Mouse (Mus musculus) MEL (cell line): ENCODE data around the gene 2510009E07Rik.

Experiments
- CHD1 ChIP-seq: IDR thresholded peaks from 2 replicates; pipeline ENCODE4 v1.6.1; 2012; ENCODE audit warnings: low read depth, mild to moderate bottlenecking, inconsistent platforms, low read length, improper control_type of control experiment
- CTCF ChIP-seq, 3 experiments: IDR thresholded peaks in 2 of 3; conservative IDR thresholded peaks in 1 of 3; 2 replicates each; pipeline ENCODE4 v1.5.1; 2011 to 2012; ENCODE audit warnings: low read length in 3 of 3, low read depth in 2 of 3, mild to moderate bottlenecking in 2 of 3, improper control_type of control experiment in 1 of 3, inconsistent platforms in 1 of 3, mixed read lengths in 1 of 3, moderate library complexity in 1 of 3; ENCODE audit not compliant: control insufficient read depth in 1 of 3, insufficient read depth in 1 of 3, poor library complexity in 1 of 3, severe bottlenecking in 1 of 3
- EP300 ChIP-seq, 2 experiments: IDR thresholded peaks; 2 replicates each; pipeline ENCODE4 v1.6.1; 2011; ENCODE audit warnings: improper control_type of control experiment in 2 of 2, low read length in 2 of 2, low read depth in 1 of 2, mild to moderate bottlenecking in 1 of 2
- GATA1 ChIP-seq: IDR thresholded peaks from 2 replicates; pipeline ENCODE4 v1.6.1; 2011; ENCODE audit warnings: low read depth, low read length, improper control_type of control experiment
- MAZ ChIP-seq: IDR thresholded peaks from 2 replicates; pipeline ENCODE4 v1.6.1; 2012; ENCODE audit warnings: low read depth, mild to moderate bottlenecking, inconsistent platforms, low read length, improper control_type of control experiment
- POLR2A ChIP-seq, 2 experiments: IDR thresholded peaks; 2 replicates each; pipeline ENCODE4 v1.6.1; 2011 to 2012; ENCODE audit warnings: low read length in 2 of 2, mild to moderate bottlenecking in 2 of 2, control low read depth in 1 of 2, improper control_type of control experiment in 1 of 2, low read depth in 1 of 2, moderate library complexity in 1 of 2; ENCODE audit not compliant: control insufficient read depth in 1 of 2, insufficient read depth in 1 of 2, poor library complexity in 1 of 2
- SIN3A ChIP-seq: IDR thresholded peaks from 2 replicates; pipeline ENCODE4 v1.6.1; 2012; ENCODE audit warnings: low read length, improper control_type of control experiment, inconsistent platforms
- TAL1 ChIP-seq: IDR thresholded peaks from 2 replicates; pipeline ENCODE4 v1.6.1; 2012; ENCODE audit warnings: mild to moderate bottlenecking, inconsistent platforms, low read length, moderate library complexity, mixed read lengths
- TBP ChIP-seq: IDR thresholded peaks from 2 replicates; pipeline ENCODE4 v1.8.0; 2011; ENCODE audit warnings: low read depth, low read length, improper control_type of control experiment
- UBTF ChIP-seq: IDR thresholded peaks from 2 replicates; pipeline ENCODE4 v1.6.1; 2012; ENCODE audit warnings: low read depth, mild to moderate bottlenecking, inconsistent platforms, low read length, improper control_type of control experiment, moderate library complexity, borderline replicate concordance; ENCODE audit not compliant: insufficient read depth
- ZNF384 ChIP-seq: IDR thresholded peaks from 2 replicates; pipeline ENCODE4 v1.6.1; 2012; ENCODE audit warnings: low read depth, mild to moderate bottlenecking, inconsistent platforms, low read length, improper control_type of control experiment

DNA sequence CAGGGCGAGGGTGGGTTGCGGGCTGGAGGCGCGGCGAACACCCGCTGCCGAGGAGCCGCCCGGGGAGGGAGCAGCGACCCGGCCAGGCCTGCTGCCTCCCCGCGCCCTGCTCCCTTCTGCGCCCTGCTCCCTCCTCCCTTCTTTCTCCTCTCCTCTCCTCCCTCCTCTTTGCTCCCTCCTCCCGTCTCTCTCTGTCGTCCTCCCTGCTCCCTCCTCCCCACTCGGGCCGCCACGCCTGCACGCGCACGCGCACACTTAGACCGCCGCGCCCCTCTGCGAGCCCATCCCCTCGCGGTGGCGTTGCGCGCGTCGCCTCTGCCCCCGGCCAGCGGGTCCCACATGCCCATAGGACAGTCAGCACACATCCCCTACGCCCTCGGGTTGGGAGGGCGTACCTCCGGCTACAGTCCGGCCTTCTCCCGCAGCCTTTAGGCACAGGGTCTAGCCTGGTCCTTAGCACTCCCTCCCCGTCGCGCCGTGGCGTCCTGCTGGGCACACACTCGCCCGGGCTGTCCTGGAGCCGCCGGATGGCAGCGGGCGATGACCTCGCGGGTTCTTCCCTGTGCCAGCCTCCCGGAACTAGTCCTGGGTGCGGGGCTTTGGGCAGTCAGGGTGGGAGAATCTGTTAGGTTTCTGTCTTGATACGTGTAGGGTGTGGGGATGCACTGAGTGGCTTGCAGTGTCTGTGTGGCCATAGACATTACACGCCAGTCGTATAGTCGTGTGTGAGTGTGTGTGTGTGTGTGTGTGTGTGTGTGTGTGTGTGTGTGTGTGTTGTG, at the start of gene 2510009E07Rik:
- TF ChIP-seq MAZ (no peak), UBTF (no peak), POLR2A (IDR thresholded peaks at IDR 0.05; ENCODE audit: control insufficient read depth in 1 of 2, insufficient read depth in 1 of 2, low read depth in 1 of 2, low read length in 2 of 2, poor library complexity in 1 of 2) (no peak), EP300 (IDR thresholded peaks at IDR 0.05; ENCODE audit: low read depth in 1 of 2, low read length in 2 of 2) (no peak), TAL1 (no peak), CHD1 (no peak), CTCF (IDR thresholded peaks at IDR 0.05 in 2 of 3, conservative IDR thresholded peaks at IDR 0.05 in 1 of 3; ENCODE audit: control insufficient read depth in 1 of 3, insufficient read depth in 1 of 3, low read depth in 2 of 3, low read length in 3 of 3, poor library complexity in 1 of 3, severe bottlenecking in 1 of 3) (no peak), SIN3A (no peak), GATA1 (no peak), ZNF384 (no peak), TBP (no peak)
